Mouse (Mus musculus) embryo, embryonic 11.5 days (tissue): ENCODE data around the gene Tekt4.

Source experiments
- DNase-seq: peaks from one replicate; pipeline ENCODE4 v3.0.0-alpha.2; 2012; ENCODE audit warnings: low read depth, low spot score

Gene Tekt4

GRCm38 (mm10) chr17:25474330-25475077 lies 20.1 kb downstream of the Tekt4 start:
- DNase-seq = peak; percentile 54

GRCm38 (mm10) chr17:25475946-25476744 lies 21.7 kb downstream of the Tekt4 start:
- peak; percentile 62 for DNase-seq

GRCm38 (mm10) chr17:25480152-25480551 lies 25.7 kb downstream of the Tekt4 start:
- DNase-seq = no peak

- DNase-seq = no peak
Measured at GRCm38 (mm10) chr17:25480820-25481219, 26.4 kb downstream of the Tekt4 start.

GRCm38 (mm10) chr17:25482092-25482491 lies 27.7 kb downstream of the Tekt4 start:
- no peak for DNase-seq

- DNase-seq = peak; percentile 46
Measured at GRCm38 (mm10) chr17:25497013-25497412, 42.6 kb downstream of the Tekt4 start, which contains the start of gene Sstr5. Gene Sstr5 (minus strand): TSS chr17:25497288.

- no peak for DNase-seq
Measured at GRCm38 (mm10) chr17:25502599-25502998, 48.2 kb downstream of the Tekt4 start.

GRCm38 (mm10) chr17:25507799-25508198 lies 53.4 kb downstream of the Tekt4 start:
- DNase-seq = peak; percentile 48

- peak; percentile 47 for DNase-seq
Measured at GRCm38 (mm10) chr17:25508860-25509577, 54.6 kb downstream of the Tekt4 start.

GRCm38 (mm10) chr17:25510074-25510830 lies 55.8 kb downstream of the Tekt4 start:
- no peak for DNase-seq

GRCm38 (mm10) chr17:25511876-25512275 lies 57.5 kb downstream of the Tekt4 start:
- DNase-seq = no peak

GRCm38 (mm10) chr17:25514055-25514454 lies 59.6 kb downstream of the Tekt4 start:
- DNase-seq = no peak

GRCm38 (mm10) chr17:25516315-25516714 lies 61.9 kb downstream of the Tekt4 start:
- no peak for DNase-seq

- DNase-seq = no peak
Measured at GRCm38 (mm10) chr17:25518144-25518543, 63.7 kb downstream of the Tekt4 start.

- no peak for DNase-seq
Measured at GRCm38 (mm10) chr17:25519511-25519910, 65.1 kb downstream of the Tekt4 start.

GRCm38 (mm10) chr17:25520492-25520891 lies 66.1 kb downstream of the Tekt4 start:
- no peak for DNase-seq

GRCm38 (mm10) chr17:25522080-25522479 lies 67.7 kb downstream of the Tekt4 start:
- no peak for DNase-seq
